ENCODE assay signal across 9 mouse cellular contexts in genomic region chr17:78454189-78454977, GRCm38 (mm10). TPM values are rescaled to one million over a fixed set of nuclear protein-coding genes. Genes with fewer than 3 reads are reported as not detected.
DNase-seq lines count a peak whose midpoint lies in the region; ATAC-seq lines count a peak whose summit lies in the region.
"Had no signal": no experiment of that assay in that cellular context is flagged by ENCODE, and none has a peak within 500 bp of the region (broad histone marks: within the 10 kb centered on the region; RNA-seq: fewer than 3 reads in every experiment).

No protein-coding gene starts in this region.

- H3K27ac ChIP-seq in hindbrain, embryonic 13.5 days: no peak overlapping the region
- H3K27ac ChIP-seq in hindbrain, embryonic 11.5 days (ENCODE audit: low read depth, low read length): no peak overlapping the region
- H3K27ac ChIP-seq in forebrain, embryonic 13.5 days: no peak overlapping the region
- H3K27ac ChIP-seq: macrophage had no signal

- no peak for ATAC-seq in hindbrain, embryonic 13.5 days (ENCODE audit: low FRiP score)
- ATAC-seq in hindbrain, embryonic 11.5 days (ENCODE audit: low FRiP score): no peak
- peak; percentile 72 for ATAC-seq in forebrain, embryonic 13.5 days
- no peak for ATAC-seq in megakaryocyte, adult 5-6 weeks (ENCODE audit: poor library complexity, severe bottlenecking)

- H3K4me2 ChIP-seq in hindbrain, embryonic 13.5 days: 0 out of 2 replicates have a peak overlapping the region, but pooled peaks have one; percentile 23
- no peak overlapping the region for H3K4me2 ChIP-seq in hindbrain, embryonic 11.5 days (replicated peaks; ENCODE audit: low read depth, low read length)
- peak overlapping the region; percentile 49 for H3K4me2 ChIP-seq in forebrain, embryonic 13.5 days

- H3K36me3 ChIP-seq in hindbrain, embryonic 13.5 days: no peaks in the 10 kb centered on the region
- H3K36me3 ChIP-seq in hindbrain, embryonic 11.5 days (ENCODE audit: control insufficient read depth, insufficient read depth, low read length): no peaks in the 10 kb centered on the region
- H3K36me3 ChIP-seq in forebrain, embryonic 13.5 days (ENCODE audit: poor library complexity, severe bottlenecking): no peaks in the 10 kb centered on the region

- no peak for DNase-seq in hindbrain, embryonic 11.5 days (ENCODE audit: low spot score)
- peak; percentile 5 for DNase-seq in Muller cell, postnatal 12 days (ENCODE audit: inconsistent ontology term)
- DNase-seq in left cerebral cortex, postnatal 10 days (ENCODE audit: extremely low spot score in 1 of 2, low spot score in 2 of 2): peak; percentile 30 to 32
- DNase-seq in right cerebral cortex, postnatal 25 days: peak; percentile 48
- DNase-seq in cerebellum, adult 9-10 months: no peak

- intact Hi-C loops in left cerebral cortex, postnatal 10 days (cut with DNase I): no loop called here

- no peaks in the 10 kb centered on the region for H3K27me3 ChIP-seq in hindbrain, embryonic 13.5 days
- H3K27me3 ChIP-seq in hindbrain, embryonic 11.5 days (ENCODE audit: control insufficient read depth, insufficient read depth, low read length): no peaks in the 10 kb centered on the region
- no peaks in the 10 kb centered on the region for H3K27me3 ChIP-seq in forebrain, embryonic 13.5 days

- H3K4me1 ChIP-seq in hindbrain, embryonic 13.5 days (replicated peaks): no peaks in the 10 kb centered on the region
- H3K4me1 ChIP-seq in hindbrain, embryonic 11.5 days (replicated peaks; ENCODE audit: control insufficient read depth, insufficient read depth, low read length): no peaks in the 10 kb centered on the region
- H3K4me1 ChIP-seq in forebrain, embryonic 13.5 days: peaks cover 8% of the 10 kb centered on the region

- no peaks in the 10 kb centered on the region for H3K9me3 ChIP-seq in hindbrain, embryonic 13.5 days
- H3K9me3 ChIP-seq in hindbrain, embryonic 11.5 days (ENCODE audit: control insufficient read depth, low read length): no peaks in the 10 kb centered on the region
- H3K9me3 ChIP-seq in forebrain, embryonic 13.5 days (replicated peaks): no peaks in the 10 kb centered on the region

- WGBS in hindbrain, embryonic 13.5 days: 80% methylated on average over 21 of the region's 21 CpGs
- 84% methylated on average over 21 of the region's 21 CpGs for WGBS in hindbrain, embryonic 11.5 days
- 53% methylated on average over 21 of the region's 21 CpGs for WGBS in forebrain, embryonic 13.5 days

- H3K9ac ChIP-seq in hindbrain, embryonic 13.5 days: no peak overlapping the region
- H3K9ac ChIP-seq in hindbrain, embryonic 11.5 days (ENCODE audit: low read depth, low read length): no peak overlapping the region
- no peak overlapping the region for H3K9ac ChIP-seq in forebrain, embryonic 13.5 days

- H3K4me3 ChIP-seq in hindbrain, embryonic 13.5 days: no peak overlapping the region
- no peak overlapping the region for H3K4me3 ChIP-seq in hindbrain, embryonic 11.5 days (ENCODE audit: low read depth, low read length)
- H3K4me3 ChIP-seq in forebrain, embryonic 13.5 days: peak overlapping the region; percentile 17; the same call in 1 of the 2 replicates

RNA-seq across cellular contexts. Expression of gene Fez2, which starts 36.4 kb away (rescaled TPM):
- 46.6 and 48.7 TPM in 2 replicates for polyA plus RNA-seq in hindbrain, embryonic 13.5 days (2015; fragmentation: Nextera tagmentation; extraction: Ambion mirVana)
- polyA plus RNA-seq in hindbrain, embryonic 11.5 days (2014; fragmentation: Nextera tagmentation; extraction: Ambion mirVana): 52.4 and 56.1 TPM in 2 replicates
- 28.0 and 29.7 TPM in 2 replicates for polyA plus RNA-seq in forebrain, embryonic 13.5 days (2015; fragmentation: Nextera tagmentation; extraction: Ambion mirVana)
- total RNA-seq in left cerebral cortex, postnatal 10 days (2021): 10 to 100 TPM; 39.6 to 43.9 TPM
- total RNA-seq in megakaryocyte, adult 5-6 weeks (2015): 11.4 and 12.8 TPM in 2 replicates
- 21.5 and 22.8 TPM in 2 replicates for total RNA-seq in megakaryocyte, adult 5-6 weeks (2017)

RNA-seq across cellular contexts. Expression of gene Vit, which starts 53.5 kb away (rescaled TPM):
- 14.1 and 17.7 TPM in 2 replicates for polyA plus RNA-seq in hindbrain, embryonic 13.5 days (2015; fragmentation: Nextera tagmentation; extraction: Ambion mirVana)
- 4.0 and 5.0 TPM in 2 replicates for polyA plus RNA-seq in hindbrain, embryonic 11.5 days (2014; fragmentation: Nextera tagmentation; extraction: Ambion mirVana)
- polyA plus RNA-seq in forebrain, embryonic 13.5 days (2015; fragmentation: Nextera tagmentation; extraction: Ambion mirVana): 13.6 TPM in 2 replicates
- total RNA-seq in left cerebral cortex, postnatal 10 days (2021): 1 to 10 TPM; 5.1 to 6.0 TPM
- not detected in 2 replicates for total RNA-seq in megakaryocyte, adult 5-6 weeks (2015)
- total RNA-seq in megakaryocyte, adult 5-6 weeks (2017): not detected in 2 replicates
- polyA plus RNA-seq: macrophage had no signal

Comparison
In these comparisons a context has a peak if more than half of its experiments do, and no peak if none do; other contexts are left out.
1. DNase-seq: peak in Muller cell, postnatal 12 days (single experiment), left cerebral cortex, postnatal 10 days (2 of 2) and right cerebral cortex, postnatal 25 days (single experiment); none in hindbrain, embryonic 11.5 days (single experiment) and cerebellum, adult 9-10 months (single experiment).